Mouse (Mus musculus): ENCODE data around the gene Fam69b. TPM values are rescaled to one million over a fixed set of nuclear protein-coding genes. Genes with fewer than 3 reads are reported as not detected.
A peak's percentile ranks its signal among the peaks of the same experiment; 100 is the strongest.

The Fam69b gene
- polyA plus RNA-seq, 1 experiment from 2014 or later = 1.3 TPM

GRCm38 (mm10) chr2:26603159-26603558 is 25.1 kb upstream of the Fam69b start:
- 4% methylated on average over 6 of the region's 6 CpGs for WGBS (ENCODE audit: insufficient replicate concordance)
- H3K36me3 ChIP-seq (ENCODE audit: control insufficient read depth, insufficient read depth) = no peaks in the 10 kb centered on the region
- H3K27ac ChIP-seq (ENCODE audit: low read length) = peak overlapping the region; percentile 88
- H3K4me1 ChIP-seq (ENCODE audit: control insufficient read depth, low read depth, low read length) = peaks cover 12% of the 10 kb centered on the region
- peak overlapping the region; percentile 72 for H3K9ac ChIP-seq (ENCODE audit: low read depth, low read length)
- ATAC-seq (ENCODE audit: low read depth) = no peak
- H3K27me3 ChIP-seq (ENCODE audit: control insufficient read depth, insufficient read depth, low read depth, low read length) = peaks cover 14% of the 10 kb centered on the region
- H3K4me2 ChIP-seq (ENCODE audit: low read depth, low read length) = peak overlapping the region; percentile 70
- peak overlapping the region; percentile 66 for H3K4me3 ChIP-seq (ENCODE audit: low read depth, low read length)
- no peaks in the 10 kb centered on the region for H3K9me3 ChIP-seq (replicated peaks; ENCODE audit: control insufficient read depth, low read length)

- Histone ChIP-seq H3K9ac (ENCODE audit: low read depth, low read length) (peak within 1 kb of the TSS; percentile 72), H3K27ac (ENCODE audit: low read length) (peak within 1 kb of the TSS; percentile 88), H3K4me1 (ENCODE audit: control insufficient read depth, low read depth, low read length) (peaks cover 9% of the 10 kb centered on the region), H3K4me3 (ENCODE audit: low read depth, low read length) (peak within 1 kb of the TSS; percentile 66), H3K9me3 (replicated peaks; ENCODE audit: control insufficient read depth, low read length) (no peaks in the 10 kb centered on the region), H3K4me2 (ENCODE audit: low read depth, low read length) (peak within 1 kb of the TSS; percentile 70), H3K36me3 (ENCODE audit: control insufficient read depth, insufficient read depth) (no peaks in the 10 kb centered on the region), H3K27me3 (ENCODE audit: control insufficient read depth, insufficient read depth, low read depth, low read length) (peaks cover 14% of the 10 kb centered on the region)
- peak; percentile 79 for ATAC-seq (ENCODE audit: low read depth)
- 1% methylated on average over 79 of the region's 103 CpGs for WGBS (ENCODE audit: insufficient replicate concordance)
These were observed 24.3 kb upstream of the Fam69b start, which contains the start of gene Agpat2 for GRCm38 (mm10) chr2:26603720-26604671. Gene Agpat2, minus strand, starts transcription at chr2:26604417.

GRCm38 (mm10) chr2:26605331-26605730 is 22.9 kb upstream of the Fam69b start:
- H3K9ac ChIP-seq (ENCODE audit: low read depth, low read length) = no peak overlapping the region
- ATAC-seq (ENCODE audit: low read depth) = no peak
- no peaks in the 10 kb centered on the region for H3K9me3 ChIP-seq (replicated peaks; ENCODE audit: control insufficient read depth, low read length)
- 72% methylated on average over 8 of the region's 8 CpGs for WGBS (ENCODE audit: insufficient replicate concordance)
- H3K36me3 ChIP-seq (ENCODE audit: control insufficient read depth, insufficient read depth) = no peaks in the 10 kb centered on the region
- H3K27ac ChIP-seq (ENCODE audit: low read length) = no peak overlapping the region
- no peak overlapping the region for H3K4me2 ChIP-seq (ENCODE audit: low read depth, low read length)
- peaks cover 14% of the 10 kb centered on the region for H3K27me3 ChIP-seq (ENCODE audit: control insufficient read depth, insufficient read depth, low read depth, low read length)
- no peaks in the 10 kb centered on the region; the same call in none of the 2 replicates for H3K4me1 ChIP-seq (ENCODE audit: control insufficient read depth, low read depth, low read length)
- no peak overlapping the region for H3K4me3 ChIP-seq (ENCODE audit: low read depth, low read length)

- Histone ChIP-seq H3K36me3 (ENCODE audit: control insufficient read depth, insufficient read depth) (no peaks in the 10 kb centered on the region), H3K4me3 (ENCODE audit: low read depth, low read length) (no peak overlapping the region), H3K4me2 (ENCODE audit: low read depth, low read length) (0 out of 2 replicates have a peak overlapping the region, but pooled peaks have one; percentile 2), H3K9ac (ENCODE audit: low read depth, low read length) (no peak overlapping the region), H3K27ac (ENCODE audit: low read length) (peak overlapping the region; percentile 58; the same call in 1 of the 2 replicates), H3K9me3 (replicated peaks; ENCODE audit: control insufficient read depth, low read length) (no peaks in the 10 kb centered on the region), H3K4me1 (ENCODE audit: control insufficient read depth, low read depth, low read length) (no peaks in the 10 kb centered on the region; the same call in 1 of the 2 replicates), H3K27me3 (ENCODE audit: control insufficient read depth, insufficient read depth, low read depth, low read length) (peaks cover 14% of the 10 kb centered on the region)
- no peak for ATAC-seq (ENCODE audit: low read depth)
- WGBS (ENCODE audit: insufficient replicate concordance) = 50% methylated on average over 3 of the region's 3 CpGs
These were observed 21.7 kb upstream of the Fam69b start for GRCm38 (mm10) chr2:26606579-26606978.

GRCm38 (mm10) chr2:26607056-26607910 is 21.0 kb upstream of the Fam69b start:
- WGBS (ENCODE audit: insufficient replicate concordance) = 54% methylated on average over 6 of the region's 6 CpGs
- Histone ChIP-seq H3K36me3 (ENCODE audit: control insufficient read depth, insufficient read depth) (no peaks in the 10 kb centered on the region), H3K9ac (ENCODE audit: low read depth, low read length) (no peak overlapping the region), H3K9me3 (replicated peaks; ENCODE audit: control insufficient read depth, low read length) (no peaks in the 10 kb centered on the region), H3K4me3 (ENCODE audit: low read depth, low read length) (no peak overlapping the region), H3K27me3 (ENCODE audit: control insufficient read depth, insufficient read depth, low read depth, low read length) (peaks cover 14% of the 10 kb centered on the region), H3K27ac (ENCODE audit: low read length) (peak overlapping the region; percentile 58), H3K4me2 (ENCODE audit: low read depth, low read length) (0 out of 2 replicates have a peak overlapping the region, but pooled peaks have one; percentile 2), H3K4me1 (ENCODE audit: control insufficient read depth, low read depth, low read length) (no peaks in the 10 kb centered on the region; the same call in 1 of the 2 replicates)
- no peak for ATAC-seq (ENCODE audit: low read depth)

GRCm38 (mm10) chr2:26608781-26609180 is 19.5 kb upstream of the Fam69b start:
- Histone ChIP-seq H3K9me3 (replicated peaks; ENCODE audit: control insufficient read depth, low read length) (no peaks in the 10 kb centered on the region), H3K4me2 (ENCODE audit: low read depth, low read length) (no peak overlapping the region), H3K27me3 (ENCODE audit: control insufficient read depth, insufficient read depth, low read depth, low read length) (peaks cover 12% of the 10 kb centered on the region), H3K9ac (ENCODE audit: low read depth, low read length) (no peak overlapping the region), H3K27ac (ENCODE audit: low read length) (no peak overlapping the region), H3K4me1 (ENCODE audit: control insufficient read depth, low read depth, low read length) (no peaks in the 10 kb centered on the region; the same call in 1 of the 2 replicates), H3K4me3 (ENCODE audit: low read depth, low read length) (no peak overlapping the region), H3K36me3 (ENCODE audit: control insufficient read depth, insufficient read depth) (no peaks in the 10 kb centered on the region)
- no peak for ATAC-seq (ENCODE audit: low read depth)

GRCm38 (mm10) chr2:26609261-26609661 is 19.0 kb upstream of the Fam69b start:
- Histone ChIP-seq H3K36me3 (ENCODE audit: control insufficient read depth, insufficient read depth) (no peaks in the 10 kb centered on the region), H3K4me3 (ENCODE audit: low read depth, low read length) (no peak overlapping the region), H3K27ac (ENCODE audit: low read length) (no peak overlapping the region), H3K4me1 (ENCODE audit: control insufficient read depth, low read depth, low read length) (no peaks in the 10 kb centered on the region; the same call in 1 of the 2 replicates), H3K9me3 (replicated peaks; ENCODE audit: control insufficient read depth, low read length) (no peaks in the 10 kb centered on the region), H3K4me2 (ENCODE audit: low read depth, low read length) (no peak overlapping the region), H3K27me3 (ENCODE audit: control insufficient read depth, insufficient read depth, low read depth, low read length) (peaks cover 7% of the 10 kb centered on the region; the same call in 1 of the 2 replicates), H3K9ac (ENCODE audit: low read depth, low read length) (no peak overlapping the region)
- ATAC-seq (ENCODE audit: low read depth) = no peak

GRCm38 (mm10) chr2:26610526-26610925 is 17.7 kb upstream of the Fam69b start:
- H3K27ac ChIP-seq (ENCODE audit: low read length) = no peak overlapping the region

More at GRCm38 (mm10) chr2:26610526-26610925, 17.7 kb upstream of the Fam69b start:
- Histone ChIP-seq H3K4me2 (ENCODE audit: low read depth, low read length) (no peak overlapping the region), H3K36me3 (ENCODE audit: control insufficient read depth, insufficient read depth) (no peaks in the 10 kb centered on the region), H3K4me1 (ENCODE audit: control insufficient read depth, low read depth, low read length) (no peaks in the 10 kb centered on the region; the same call in 1 of the 2 replicates), H3K9ac (ENCODE audit: low read depth, low read length) (no peak overlapping the region), H3K27me3 (ENCODE audit: control insufficient read depth, insufficient read depth, low read depth, low read length) (no peaks in the 10 kb centered on the region), H3K9me3 (replicated peaks; ENCODE audit: control insufficient read depth, low read length) (no peaks in the 10 kb centered on the region), H3K4me3 (ENCODE audit: low read depth, low read length) (no peak overlapping the region)
- 68% methylated on average over 3 of the region's 3 CpGs for WGBS (ENCODE audit: insufficient replicate concordance)
- ATAC-seq (ENCODE audit: low read depth) = no peak
